Comparison of ENCODE assay signal across 9 mouse cellular contexts in the genomic region with DNA sequence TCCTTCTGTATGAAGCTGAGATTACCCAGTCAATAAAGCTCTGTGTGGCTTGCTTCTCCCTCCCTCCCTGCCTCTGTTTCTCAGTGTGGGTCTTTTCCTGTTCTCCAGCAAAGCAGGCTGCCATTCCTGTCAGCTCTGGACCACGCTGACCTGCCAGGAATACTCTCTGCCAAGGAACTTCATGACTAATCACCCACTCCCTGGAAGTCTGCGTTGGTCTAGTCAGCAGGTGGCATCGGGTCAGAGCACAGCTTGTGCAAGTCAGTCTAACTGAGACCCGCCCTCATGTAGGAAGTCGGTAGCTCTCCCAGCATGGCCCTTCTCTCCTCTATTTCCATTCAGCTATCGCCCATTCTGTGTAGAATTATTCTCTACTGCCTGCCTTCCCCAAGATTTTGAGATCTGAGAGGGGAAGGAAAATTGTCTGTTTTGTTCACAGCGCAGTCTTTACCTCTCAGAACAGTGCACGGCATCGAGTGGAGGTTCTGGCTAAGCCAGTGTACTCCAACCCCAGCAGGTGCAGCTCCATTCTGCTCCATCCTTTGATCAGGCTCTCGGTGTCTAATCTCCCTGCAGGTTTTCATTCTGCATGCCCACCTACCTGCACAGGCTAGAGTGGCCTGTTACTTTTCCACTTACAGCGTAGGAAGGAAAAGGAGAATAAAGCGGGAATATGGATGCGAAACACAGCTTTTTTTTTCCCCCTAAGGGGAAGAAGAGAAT.
DNase-seq lines count a peak whose midpoint lies in the region; ATAC-seq and TF ChIP-seq lines count a peak whose summit lies in the region.
"Had no signal": no experiment of that assay in that cellular context is flagged by ENCODE, and none has a peak within 500 bp of the region (broad histone marks: within the 10 kb centered on the region; RNA-seq: fewer than 3 reads in every experiment).

No protein-coding gene starts in this region.

- TF ChIP-seq POLR2A in kidney, adult 2 months (IDR thresholded peaks at IDR 0.05; ENCODE audit: low read depth, low read length), result no peak

- H3K4me1 ChIP-seq in kidney, adult 2 months (ENCODE audit: control insufficient read depth, insufficient read depth, low read length), result peaks cover 16% of the 10 kb centered on the region

- H3K27ac ChIP-seq in kidney, adult 2 months (ENCODE audit: insufficient read depth, low read depth, low read length), result peak overlapping the region; percentile 66; the same call in 1 of the 2 replicates

- 54% methylated on average over 13 of the region's 13 CpGs for WGBS in kidney, adult 2 months

- no peaks in the 10 kb centered on the region for H3K27me3 ChIP-seq in kidney, adult 2 months (replicated peaks; ENCODE audit: control insufficient read depth, insufficient read depth, low read length)

- H3K36me3 ChIP-seq in kidney, adult 2 months (ENCODE audit: control insufficient read depth, insufficient read depth, low read length), result no peaks in the 10 kb centered on the region

- no peak overlapping the region for H3K4me3 ChIP-seq in kidney, adult 2 months (ENCODE audit: insufficient read depth, low read depth, low read length)

- ATAC-seq in frontal cortex, adult (ENCODE audit: low TSS enrichment), result peak; percentile 27; the same call in 1 of the 2 replicates
- ATAC-seq: liver, postnatal 0 days had no signal

- no peak for TF ChIP-seq CTCF in kidney, adult 2 months (conservative IDR thresholded peaks at IDR 0.05; ENCODE audit: insufficient read depth, insufficient read length, low read depth, low read length)

- DNase-seq in frontal cortex, postnatal 36 days (ENCODE audit: low spot score in 2 of 2), result no peak
- peak; percentile 13 to 46 for DNase-seq in urinary bladder, postnatal 36 days (ENCODE audit: low spot score in 2 of 2)
- no peak for DNase-seq in urinary bladder, postnatal 4 days (ENCODE audit: low spot score in 2 of 2)
- peak; percentile 93 for DNase-seq in kidney, adult 2 months
- no peak for DNase-seq in natural killer cell, adult 2 months (ENCODE audit: low spot score in 2 of 2)
- DNase-seq in liver, result no peak
- DNase-seq in spleen, postnatal 14 days (ENCODE audit: low spot score in 2 of 2), result no peak
- DNase-seq: liver, postnatal 0 days had no signal

Comparison
In these comparisons a context has a peak if more than half of its experiments do, and no peak if none do; other contexts are left out.
1. DNase-seq: peak in urinary bladder, postnatal 36 days (2 of 2) and kidney, adult 2 months (single experiment); none in frontal cortex, postnatal 36 days (0 of 2), urinary bladder, postnatal 4 days (0 of 2), natural killer cell, adult 2 months (0 of 2), liver (single experiment) and spleen, postnatal 14 days (0 of 2).